Mouse (Mus musculus) forebrain, embryonic 16.5 days (tissue): ENCODE data around the gene Ptpn11. TPM values are rescaled to one million over a fixed set of nuclear protein-coding genes. Genes with fewer than 3 reads are reported as not detected.

Experiments
- ATAC-seq: fragments of 200-750 bp; cut with Nextera tagmentation; 2 replicates; pipeline ENCODE4 v1.8.0; 2017; ENCODE audit warnings: mild to moderate bottlenecking, moderate library complexity
- H3K27ac ChIP-seq: fragments of 300-500 bp; sonication (generic); 2 replicates; pipeline ENCODE4 v1.5.1; 2014; ENCODE audit warnings: low read length, control low read depth
- H3K27me3 ChIP-seq: fragments of 300-500 bp; sonication (generic); replicated peaks from 2 replicates; pipeline ENCODE4 v1.6.1; 2014; ENCODE audit warnings: low read length; ENCODE audit not compliant: control insufficient read depth, insufficient read depth
- H3K36me3 ChIP-seq: fragments of 300-500 bp; sonication (generic); 2 replicates; pipeline ENCODE4 v1.6.1; 2014; ENCODE audit not compliant: control insufficient read depth, insufficient read depth
- H3K4me1 ChIP-seq: fragments of 300-500 bp; sonication (generic); replicated peaks from 2 replicates; pipeline ENCODE4 v1.6.1; 2014; ENCODE audit warnings: low read length; ENCODE audit not compliant: control insufficient read depth, insufficient read depth
- H3K4me2 ChIP-seq: fragments of 300-500 bp; sonication (generic); 2 replicates; pipeline ENCODE4 v1.6.1; 2014; ENCODE audit warnings: mild to moderate bottlenecking, low read length, control low read depth
- H3K4me3 ChIP-seq: fragments of 300-500 bp; sonication (generic); replicated peaks from 2 replicates; pipeline ENCODE4 v1.5.1; 2014; ENCODE audit warnings: mild to moderate bottlenecking, low read length, control low read depth
- H3K9ac ChIP-seq: fragments of 300-500 bp; sonication (generic); replicated peaks from 2 replicates; pipeline ENCODE4 v1.6.1; 2014; ENCODE audit warnings: low read depth, low read length, control low read depth
- H3K9me3 ChIP-seq: fragments of 300-500 bp; sonication (generic); 2 replicates; pipeline ENCODE4 v1.6.1; 2016; ENCODE audit warnings: low read length; ENCODE audit not compliant: control insufficient read depth
- WGBS: fragments of 180-500 bp; shearing (Covaris S2); extraction: QIAGEN DNeasy Blood & Tissue Kit; methylation state at CpG from one replicate; pipeline ENCODE4 v1.1.7; 2014; 5-methylcytosine and 5-hydroxymethylcytosine counted together
- polyA plus RNA-seq: library from polyadenylated mRNA; unstranded; fragments of >200 nt; fragmentation: Nextera tagmentation; extraction: Ambion mirVana; gene quantifications from 2 replicates; pipeline ENCODE4 v1.2.1, GENCODE M21; 2015

Ptpn11 gene
- polyA plus RNA-seq, 1 experiment from 2014 or later, result 22.5 TPM

- 36% methylated on average over 1 of the region's 1 CpGs for WGBS
Measured at GRCm38 (mm10) chr5:121149246-121149645, 42.0 kb downstream of the Ptpn11 start.

GRCm38 (mm10) chr5:121146275-121146674, 44.9 kb downstream of the Ptpn11 start:
- Histone ChIP-seq H3K4me2 (no peak overlapping the region), H3K9me3 (no peaks in the 10 kb centered on the region), H3K4me1 (peaks cover 28% of the 10 kb centered on the region), H3K36me3 (peaks cover 15% of the 10 kb centered on the region), H3K4me3 (no peak overlapping the region), H3K9ac (no peak overlapping the region), H3K27me3 (no peaks in the 10 kb centered on the region), H3K27ac (peak overlapping the region; percentile 24)
- WGBS, result 93% methylated on average over 5 of the region's 5 CpGs
- no peak for ATAC-seq

More at GRCm38 (mm10) chr5:121149246-121149645, 42.0 kb downstream of the Ptpn11 start:
- H3K9me3 ChIP-seq, result no peaks in the 10 kb centered on the region
- H3K4me3 ChIP-seq, result no peak overlapping the region
- no peak overlapping the region for H3K4me2 ChIP-seq
- peaks cover 16% of the 10 kb centered on the region for H3K4me1 ChIP-seq
- peaks cover 17% of the 10 kb centered on the region; the same call in 1 of the 2 replicates for H3K36me3 ChIP-seq
- H3K27me3 ChIP-seq, result no peaks in the 10 kb centered on the region
- H3K27ac ChIP-seq, result no peak overlapping the region
- H3K9ac ChIP-seq, result no peak overlapping the region
- no peak for ATAC-seq

- Histone ChIP-seq H3K9ac (no peak overlapping the region), H3K4me3 (no peak overlapping the region), H3K4me2 (no peak overlapping the region), H3K27me3 (no peaks in the 10 kb centered on the region), H3K4me1 (peaks cover 28% of the 10 kb centered on the region), H3K36me3 (peaks cover 12% of the 10 kb centered on the region), H3K27ac (peak overlapping the region; percentile 13; the same call in 1 of the 2 replicates), H3K9me3 (no peaks in the 10 kb centered on the region)
- no peak for ATAC-seq
- 75% methylated on average over 5 of the region's 5 CpGs for WGBS
Measured at GRCm38 (mm10) chr5:121145609-121146008, 45.6 kb downstream of the Ptpn11 start.

GRCm38 (mm10) chr5:121144441-121145238, 46.6 kb downstream of the Ptpn11 start:
- Histone ChIP-seq H3K4me3 (no peak overlapping the region), H3K4me1 (peaks cover 28% of the 10 kb centered on the region), H3K27ac (peak overlapping the region; percentile 13; the same call in 1 of the 2 replicates), H3K9me3 (no peaks in the 10 kb centered on the region), H3K27me3 (no peaks in the 10 kb centered on the region), H3K9ac (no peak overlapping the region), H3K4me2 (no peak overlapping the region), H3K36me3 (peaks cover 8% of the 10 kb centered on the region)
- 80% methylated on average over 13 of the region's 13 CpGs for WGBS
- no peak for ATAC-seq

- WGBS, result 52% methylated on average over 14 of the region's 14 CpGs
- Histone ChIP-seq H3K27ac (peak overlapping the region; percentile 87), H3K4me2 (no peak overlapping the region), H3K4me3 (no peak overlapping the region), H3K9me3 (no peaks in the 10 kb centered on the region), H3K9ac (no peak overlapping the region; the same call in 1 of the 2 replicates), H3K27me3 (no peaks in the 10 kb centered on the region), H3K36me3 (no peaks in the 10 kb centered on the region; the same call in 1 of the 2 replicates), H3K4me1 (peaks cover 28% of the 10 kb centered on the region)
- peak; percentile 89 for ATAC-seq
Measured at GRCm38 (mm10) chr5:121142431-121143119, 48.6 kb downstream of the Ptpn11 start.

- no peak for ATAC-seq
- Histone ChIP-seq H3K27me3 (no peaks in the 10 kb centered on the region), H3K9me3 (no peaks in the 10 kb centered on the region), H3K9ac (no peak overlapping the region), H3K27ac (no peak overlapping the region), H3K36me3 (peaks cover 4% of the 10 kb centered on the region; the same call in 1 of the 2 replicates), H3K4me2 (no peak overlapping the region), H3K4me3 (no peak overlapping the region), H3K4me1 (peaks cover 17% of the 10 kb centered on the region)
- 45% methylated on average over 7 of the region's 7 CpGs for WGBS
Measured at GRCm38 (mm10) chr5:121140276-121140675, 50.9 kb downstream of the Ptpn11 start.

GRCm38 (mm10) chr5:121137125-121137524, 54.1 kb downstream of the Ptpn11 start:
- Histone ChIP-seq H3K9ac (no peak overlapping the region), H3K27ac (no peak overlapping the region), H3K9me3 (no peaks in the 10 kb centered on the region), H3K4me2 (no peak overlapping the region), H3K27me3 (no peaks in the 10 kb centered on the region), H3K36me3 (peaks cover 9% of the 10 kb centered on the region; the same call in 1 of the 2 replicates), H3K4me1 (peaks cover 2% of the 10 kb centered on the region; the same call in 1 of the 2 replicates), H3K4me3 (no peak overlapping the region)
- 96% methylated on average over 8 of the region's 8 CpGs for WGBS
- ATAC-seq, result no peak

GRCm38 (mm10) chr5:121131801-121132200, 59.4 kb downstream of the Ptpn11 start:
- H3K9me3 ChIP-seq, result no peaks in the 10 kb centered on the region
- no peaks in the 10 kb centered on the region for H3K27me3 ChIP-seq
- H3K4me1 ChIP-seq, result no peaks in the 10 kb centered on the region
- no peak overlapping the region for H3K4me2 ChIP-seq
- no peak overlapping the region for H3K9ac ChIP-seq
- H3K36me3 ChIP-seq, result peaks cover 12% of the 10 kb centered on the region; the same call in 1 of the 2 replicates
- no peak overlapping the region for H3K27ac ChIP-seq
- no peak for ATAC-seq
- H3K4me3 ChIP-seq, result no peak overlapping the region
- 88% methylated on average over 3 of the region's 3 CpGs for WGBS

- Histone ChIP-seq H3K9me3 (no peaks in the 10 kb centered on the region), H3K4me3 (no peak overlapping the region), H3K27me3 (no peaks in the 10 kb centered on the region), H3K27ac (no peak overlapping the region), H3K4me2 (no peak overlapping the region), H3K4me1 (peaks cover 4% of the 10 kb centered on the region), H3K9ac (no peak overlapping the region), H3K36me3 (peaks cover 9% of the 10 kb centered on the region; the same call in 1 of the 2 replicates)
- 92% methylated on average over 5 of the region's 5 CpGs for WGBS
- ATAC-seq, result no peak
Measured at GRCm38 (mm10) chr5:121129254-121129653, 61.9 kb downstream of the Ptpn11 start.
